Mouse (Mus musculus) T-helper 1 cell (primary cell): ENCODE data around the gene Kif18b.

ENCODE experiments used
- in situ Hi-C: fragments of 300-600 bp; cut with MboI, MseI; formaldehyde crosslinking; loops from one replicate; pipeline ENCODE4 v1.15.1; 2025; ENCODE audit warnings: high pct_unique_total_duplicates

The Kif18b gene

GRCm38 (mm10) chr11:102924557-102925350 is at the start of gene Kif18b:
Gene Kif18b (minus strand): TSS chr11:102925124.
- in situ Hi-C loops = no loop called here

- in situ Hi-C loops = no loop called here
These were observed 47.4 kb upstream of the Kif18b start for GRCm38 (mm10) chr11:102972326-102972725.

- in situ Hi-C loops = no loop called here
These were observed 46.7 kb upstream of the Kif18b start for GRCm38 (mm10) chr11:102971604-102972003.

- in situ Hi-C loops = loop anchor here (5.0 kb wide), 1 partner anchor 372 kb away; no protein-coding TSS in a partner anchor
These were observed 39.7 kb upstream of the Kif18b start for GRCm38 (mm10) chr11:102964547-102965091.

GRCm38 (mm10) chr11:102963855-102964546 is 39.1 kb upstream of the Kif18b start:
- in situ Hi-C loops = no loop called here

GRCm38 (mm10) chr11:102963246-102963854 is 38.4 kb upstream of the Kif18b start:
- in situ Hi-C loops = no loop called here

- in situ Hi-C loops = no loop called here
These were observed 37.9 kb upstream of the Kif18b start for GRCm38 (mm10) chr11:102962861-102963245.

- in situ Hi-C loops = no loop called here
These were observed 36.2 kb upstream of the Kif18b start for GRCm38 (mm10) chr11:102961082-102961481.

GRCm38 (mm10) chr11:102958870-102959269 is 33.9 kb upstream of the Kif18b start:
- in situ Hi-C loops = no loop called here

- in situ Hi-C loops = no loop called here
These were observed 33.5 kb upstream of the Kif18b start for GRCm38 (mm10) chr11:102958431-102958830.

- in situ Hi-C loops = no loop called here
These were observed 32.8 kb upstream of the Kif18b start for GRCm38 (mm10) chr11:102957692-102958091.

GRCm38 (mm10) chr11:102956962-102957614 is 32.2 kb upstream of the Kif18b start:
- in situ Hi-C loops = no loop called here

- in situ Hi-C loops = no loop called here
These were observed 28.0 kb upstream of the Kif18b start for GRCm38 (mm10) chr11:102952922-102953321.

GRCm38 (mm10) chr11:102948043-102948961 is 23.4 kb upstream of the Kif18b start:
- in situ Hi-C loops = no loop called here

- in situ Hi-C loops = no loop called here
These were observed 22.0 kb upstream of the Kif18b start for GRCm38 (mm10) chr11:102946992-102947343.

- in situ Hi-C loops = no loop called here
These were observed 21.5 kb upstream of the Kif18b start, which contains the start of gene C1ql1 for GRCm38 (mm10) chr11:102946265-102946991. Gene C1ql1 (minus strand): TSS chr11:102946688.

GRCm38 (mm10) chr11:102945306-102946264 is 20.7 kb upstream of the Kif18b start:
- in situ Hi-C loops = no loop called here

- in situ Hi-C loops = no loop called here
These were observed 16.3 kb upstream of the Kif18b start for GRCm38 (mm10) chr11:102941236-102941635.
